In genomic region chr3:84653557-84654245, GRCm38 (mm10) we compare ENCODE assay signal across 8 mouse cellular contexts. TPM values are rescaled to one million over a fixed set of nuclear protein-coding genes. Genes with fewer than 3 reads are reported as not detected.
DNase-seq lines count a peak whose midpoint lies in the region; ATAC-seq and TF ChIP-seq lines count a peak whose summit lies in the region.

No protein-coding gene starts in this region.

- no peak for TF ChIP-seq CTCF in testis, adult 2 months (IDR thresholded peaks at IDR 0.05; ENCODE audit: control insufficient read depth, insufficient read depth, insufficient replicate concordance, low read depth, low read length)
- no peak for TF ChIP-seq CTCF in midbrain, postnatal 0 days (IDR thresholded peaks at IDR 0.05)

- no peak for ATAC-seq in midbrain, postnatal 0 days (ENCODE audit: low FRiP score)

- TF ChIP-seq POLR2A in testis, adult 2 months (IDR thresholded peaks at IDR 0.05; ENCODE audit: control insufficient read depth, low read depth, low read length) = no peak

- peak overlapping the region; percentile 40 for H3K4me2 ChIP-seq in midbrain, postnatal 0 days (ENCODE audit: low read depth, low read length, poor library complexity, severe bottlenecking)

- no peak overlapping the region for H3K27ac ChIP-seq in testis, adult 2 months (ENCODE audit: control insufficient read depth, insufficient read depth, low read depth, low read length)
- no peak overlapping the region for H3K27ac ChIP-seq in limb, embryonic 10.5 days
- H3K27ac ChIP-seq in midbrain, postnatal 0 days (ENCODE audit: low read depth, low read length) = no peak overlapping the region

- no peaks in the 10 kb centered on the region for H3K9me3 ChIP-seq in limb, embryonic 10.5 days (replicated peaks)
- no peaks in the 10 kb centered on the region for H3K9me3 ChIP-seq in midbrain, postnatal 0 days (ENCODE audit: low read length)

- peaks cover 3% of the 10 kb centered on the region for H3K4me1 ChIP-seq in testis, adult 2 months (ENCODE audit: control insufficient read depth, insufficient read depth, low read length)
- peaks cover 25% of the 10 kb centered on the region for H3K4me1 ChIP-seq in limb, embryonic 10.5 days
- H3K4me1 ChIP-seq in midbrain, postnatal 0 days (ENCODE audit: insufficient read depth, low read length) = peaks cover 10% of the 10 kb centered on the region

- 16% methylated on average over 14 of the region's 14 CpGs for WGBS in limb, embryonic 10.5 days
- WGBS in midbrain, postnatal 0 days = 34% methylated on average over 13 of the region's 14 CpGs

- H3K9ac ChIP-seq in midbrain, postnatal 0 days (replicated peaks; ENCODE audit: low read length, poor library complexity, severe bottlenecking) = no peak overlapping the region

- H3K4me3 ChIP-seq in testis, adult 2 months (ENCODE audit: control insufficient read depth, low read depth, low read length) = 0 out of 2 replicates have a peak overlapping the region, but pooled peaks have one; percentile 13
- peak overlapping the region; percentile 35 for H3K4me3 ChIP-seq in limb, embryonic 10.5 days
- no peak overlapping the region for H3K4me3 ChIP-seq in midbrain, postnatal 0 days (ENCODE audit: low read depth, low read length)

- intact Hi-C loops in left cerebral cortex, postnatal 10 days (cut with DNase I) = no loop called here

- no peaks in the 10 kb centered on the region for H3K36me3 ChIP-seq in testis, adult 2 months (ENCODE audit: control insufficient read depth, insufficient read depth, low read length)
- H3K36me3 ChIP-seq in limb, embryonic 10.5 days = no peaks in the 10 kb centered on the region
- H3K36me3 ChIP-seq in midbrain, postnatal 0 days (ENCODE audit: insufficient read depth, low read length) = no peaks in the 10 kb centered on the region

- H3K27me3 ChIP-seq in testis, adult 2 months (ENCODE audit: control insufficient read depth, insufficient read depth, low read length) = no peaks in the 10 kb centered on the region
- peaks cover 8% of the 10 kb centered on the region; the same call in 1 of the 2 replicates for H3K27me3 ChIP-seq in limb, embryonic 10.5 days (ENCODE audit: low read depth, poor library complexity, severe bottlenecking)
- no peaks in the 10 kb centered on the region for H3K27me3 ChIP-seq in midbrain, postnatal 0 days (ENCODE audit: insufficient read depth, low read length)

- DNase-seq in cerebellum, adult 11-12 months = peak; percentile 11
- DNase-seq in cerebellum, adult 8-10 months = no peak
- no peak for DNase-seq in testis, postnatal 10 days (ENCODE audit: low spot score)
- DNase-seq in limb, embryonic 10.5 days (ENCODE audit: low spot score) = no peak
- DNase-seq in midbrain, postnatal 0 days (ENCODE audit: low spot score) = peak; percentile 24
- no peak for DNase-seq in left cerebral cortex, postnatal 10 days (ENCODE audit: extremely low spot score in 1 of 2, low spot score in 2 of 2)
- no peak for DNase-seq in kidney, adult 11 months

RNA-seq across cellular contexts. Expression of gene Tmem154, which starts 12.3 kb away (rescaled TPM):
- 0.02 and 0.05 TPM in 2 replicates for polyA plus RNA-seq in testis, adult 2 months (2012; rRNA removed)
- 0.28 and 0.41 TPM in 2 replicates for polyA plus RNA-seq in limb, embryonic 10.5 days (2016; fragmentation: Nextera tagmentation; extraction: Ambion mirVana)
- total RNA-seq in midbrain, postnatal 0 days (2014; rRNA removed) = 0.42 TPM in 1 of 2 replicates, not detected in the other
- polyA plus RNA-seq in midbrain, postnatal 0 days (2015; fragmentation: Nextera tagmentation; extraction: Ambion mirVana) = 0.86 and 2.0 TPM in 2 replicates
- total RNA-seq in left cerebral cortex, postnatal 10 days (2021) = 1 to 10 TPM in 1 of 2 experiments, under 1 TPM in 1; 0.87 to 1.5 TPM

Comparison
In these comparisons a context has a peak if more than half of its experiments do, and no peak if none do; other contexts are left out.
1. DNase-seq: peak in cerebellum, adult 11-12 months (single experiment) and midbrain, postnatal 0 days (single experiment); none in cerebellum, adult 8-10 months (single experiment), testis, postnatal 10 days (single experiment), limb, embryonic 10.5 days (single experiment), left cerebral cortex, postnatal 10 days (0 of 2) and kidney, adult 11 months (single experiment).